Mouse (Mus musculus) central nervous system, embryonic 14 days (tissue): ENCODE measurements around the gene Eri2. TPM values are rescaled to one million over a fixed set of nuclear protein-coding genes. Genes with fewer than 3 reads are reported as not detected.

ENCODE experiments used
- polyA plus RNA-seq: library from polyadenylated mRNA; depleted of rRNA; stranded (reverse); fragments of >200 nt; gene quantifications from 2 replicates; pipeline ENCODE4 v1.2.3, GENCODE M21; 2012; rRNA removed

Gene Eri2
- 11.3 and 12.4 TPM in 2 replicates for polyA plus RNA-seq

DNA sequence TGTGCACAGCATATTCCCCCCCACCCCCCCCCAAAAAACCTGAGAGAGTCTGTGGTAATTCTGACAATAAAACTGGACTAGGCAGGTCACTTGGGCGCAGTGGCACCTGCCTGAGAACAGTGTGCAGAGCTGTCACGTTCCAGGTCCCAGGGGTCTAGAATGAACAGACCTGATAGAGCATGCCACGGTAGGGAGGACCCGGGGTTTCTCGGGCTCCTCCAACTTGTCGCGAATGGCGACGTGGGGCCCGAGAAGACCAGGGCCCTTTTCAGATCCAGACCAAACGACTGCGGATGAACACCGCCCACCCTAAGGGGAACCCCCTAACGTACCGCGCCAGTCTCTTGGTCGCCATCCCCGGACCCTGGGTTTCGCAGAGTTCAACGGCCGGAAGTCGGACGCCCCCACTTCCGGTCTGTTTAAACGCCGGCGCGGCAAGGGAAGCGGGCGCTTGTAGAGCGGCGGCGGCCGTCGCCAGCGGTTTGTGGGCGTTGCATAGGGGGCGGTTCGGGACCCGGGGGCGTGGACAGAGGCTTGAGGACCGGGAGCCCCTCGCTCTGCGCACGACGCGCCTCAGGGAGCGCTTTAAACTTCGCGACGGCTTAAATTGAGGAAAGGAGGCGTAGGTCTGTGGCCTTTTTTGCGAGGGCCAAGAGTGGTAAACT is at the start of gene Eri2, which contains the start of gene Rexo5:
Gene Eri2 (minus strand): TSS at position 473 of the 665 bp plus-strand sequence.
Gene Rexo5 (plus strand): TSS at position 421 of the 665 bp plus-strand sequence.

DNA sequence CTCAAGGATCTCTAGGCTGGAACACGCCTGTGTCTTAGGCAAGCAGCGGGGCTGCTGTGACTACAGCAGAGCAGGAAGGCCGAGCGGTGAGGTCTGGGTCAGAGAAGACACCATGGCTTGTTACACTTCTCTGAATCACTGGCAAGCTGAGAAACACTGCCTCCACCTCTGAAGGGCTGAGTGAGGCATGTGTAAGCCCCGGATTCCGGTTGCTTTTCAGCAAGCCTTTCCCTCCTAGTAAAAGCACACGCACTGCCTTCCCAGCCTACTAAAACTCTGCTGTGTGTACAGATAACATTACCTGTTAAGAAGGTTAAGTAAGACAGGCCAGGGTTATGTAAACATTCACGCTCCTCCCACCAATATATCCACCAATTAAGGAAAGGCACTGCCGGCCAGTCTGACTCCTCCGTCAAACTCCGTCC is 33.3 kb downstream of the Eri2 start, which contains the start of gene Acsm3:
Gene Acsm3 (plus strand): TSS at position 397 of the 425 bp plus-strand sequence.

DNA sequence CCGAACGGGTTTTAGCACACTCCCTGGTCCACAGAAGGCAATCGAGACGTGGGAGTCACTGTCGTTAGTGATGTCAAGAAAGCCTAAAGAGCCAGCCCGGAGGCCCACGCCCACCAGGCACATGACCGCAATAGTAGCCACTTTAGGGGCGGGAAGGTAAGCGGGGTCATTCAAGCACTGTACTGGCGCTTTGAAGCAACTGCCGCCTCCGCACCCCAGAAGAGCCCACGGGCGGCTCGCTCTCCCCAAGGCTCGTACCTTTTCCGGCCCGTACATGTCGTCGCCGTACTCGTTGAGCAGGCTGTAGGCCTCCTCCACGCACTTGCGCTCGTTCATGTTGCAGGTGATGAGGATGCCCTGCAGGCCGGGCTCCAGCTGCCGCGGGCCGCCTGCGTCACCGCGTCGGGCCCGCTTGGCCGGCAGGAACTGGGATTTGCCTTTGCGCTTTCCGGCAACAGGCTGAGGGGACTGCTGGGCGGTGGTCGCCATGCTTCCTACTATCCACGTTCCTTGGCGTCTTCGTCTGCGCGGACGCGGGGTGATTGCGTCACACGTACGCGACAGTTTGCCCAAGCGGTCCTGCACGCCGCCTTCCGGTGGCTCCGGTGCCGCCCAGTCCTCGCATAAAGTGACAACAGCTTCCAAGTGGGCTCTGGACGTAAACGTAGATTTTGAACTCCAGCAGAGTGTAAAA is 73.5 kb downstream of the Eri2 start, which contains the start of gene Thumpd1:
Gene Thumpd1 (minus strand): TSS at position 546 of the 694 bp plus-strand sequence.

Other genes with a start within 250 kb of the Eri2 start
- gene Acsm2, start 239.7 kb downstream of the Eri2 start, polyA plus RNA-seq = not detected in 2 replicates
- gene Acsm1, start 187.0 kb downstream of the Eri2 start, polyA plus RNA-seq = 0.09 TPM in 1 of 2 replicates, not detected in the other
- gene Acsm4, start 104.0 kb downstream of the Eri2 start, polyA plus RNA-seq = 0.49 TPM in 1 of 2 replicates, not detected in the other
- gene Thumpd1, start 73.3 kb downstream of the Eri2 start, polyA plus RNA-seq = 49.1 and 50.4 TPM in 2 replicates
- gene Acsm3, start 33.1 kb downstream of the Eri2 start, polyA plus RNA-seq = 1.1 TPM in 1 of 2 replicates, not detected in the other
- gene Rexo5, start 52 bp downstream of the Eri2 start, polyA plus RNA-seq = 26.2 and 28.3 TPM in 2 replicates
- 9.8 and 10.6 TPM in 2 replicates for gene Lyrm1, start 101.8 kb upstream of the Eri2 start, polyA plus RNA-seq
- gene Dcun1d3, start 102.2 kb upstream of the Eri2 start, polyA plus RNA-seq = 8.9 and 9.3 TPM in 2 replicates